Mouse (Mus musculus): Measurements from ENCODE around the gene Prima1. TPM values are rescaled to one million over a fixed set of nuclear protein-coding genes. Genes with fewer than 3 reads are reported as not detected.

The Prima1 gene
- total RNA-seq, 2 experiments from 2014 or later: 3.6 to 3.7 TPM

GRCm38 (mm10) chr12:103214270-103214669 is 27.7 kb downstream of the Prima1 start:
- H3K4me3 ChIP-seq: no peak overlapping the region
- DNase-seq (ENCODE audit: low spot score in 2 of 2): peak in 1 of 2 experiments; percentile 22
- peak overlapping the region; percentile 14; the same call in 1 of the 2 replicates for H3K27ac ChIP-seq
- no peak for TF ChIP-seq CTCF (conservative IDR thresholded peaks at IDR 0.05)

- no peak for TF ChIP-seq CTCF (conservative IDR thresholded peaks at IDR 0.05)
- DNase-seq (ENCODE audit: low spot score in 2 of 2): no peak
- Histone ChIP-seq H3K27ac (peak overlapping the region; percentile 14; the same call in 1 of the 2 replicates), H3K4me3 (no peak overlapping the region)
These were observed 28.4 kb downstream of the Prima1 start for GRCm38 (mm10) chr12:103213591-103213990.

GRCm38 (mm10) chr12:103211078-103211477 is 30.9 kb downstream of the Prima1 start:
- DNase-seq (ENCODE audit: low spot score in 2 of 2): peak in 1 of 2 experiments; percentile 35
- Histone ChIP-seq H3K4me3 (no peak overlapping the region), H3K27ac (peak overlapping the region; percentile 72)
- TF ChIP-seq CTCF (conservative IDR thresholded peaks at IDR 0.05): no peak

GRCm38 (mm10) chr12:103209581-103209980 is 32.4 kb downstream of the Prima1 start:
- TF ChIP-seq CTCF (conservative IDR thresholded peaks at IDR 0.05): no peak
- no peak for DNase-seq (ENCODE audit: low spot score in 2 of 2)
- Histone ChIP-seq H3K27ac (no peak overlapping the region; the same call in 1 of the 2 replicates), H3K4me3 (no peak overlapping the region)

GRCm38 (mm10) chr12:103205561-103205960 is 36.4 kb downstream of the Prima1 start:
- H3K27ac ChIP-seq: no peak overlapping the region
- TF ChIP-seq CTCF (conservative IDR thresholded peaks at IDR 0.05): no peak
- peak in 1 of 2 experiments; percentile 41 for DNase-seq (ENCODE audit: low spot score in 2 of 2)
- no peak overlapping the region for H3K4me3 ChIP-seq

- H3K4me3 ChIP-seq: no peak overlapping the region
- peak overlapping the region; percentile 39 for H3K27ac ChIP-seq
- no peak for TF ChIP-seq CTCF (conservative IDR thresholded peaks at IDR 0.05)
- DNase-seq (ENCODE audit: low spot score in 2 of 2): no peak
These were observed 39.1 kb downstream of the Prima1 start for GRCm38 (mm10) chr12:103202592-103203544.

GRCm38 (mm10) chr12:103192996-103193395 is 49.0 kb downstream of the Prima1 start:
- TF ChIP-seq CTCF (conservative IDR thresholded peaks at IDR 0.05): no peak
- DNase-seq (ENCODE audit: low spot score in 2 of 2): no peak
- H3K4me3 ChIP-seq: no peak overlapping the region
- H3K27ac ChIP-seq: no peak overlapping the region

- H3K27ac ChIP-seq: no peak overlapping the region
- DNase-seq (ENCODE audit: low spot score in 2 of 2): peak; percentile 78 to 86
- TF ChIP-seq CTCF (conservative IDR thresholded peaks at IDR 0.05): no peak
- no peak overlapping the region for H3K4me3 ChIP-seq
These were observed 52.2 kb downstream of the Prima1 start for GRCm38 (mm10) chr12:103189771-103190170.

- TF ChIP-seq CTCF (conservative IDR thresholded peaks at IDR 0.05): no peak
- DNase-seq (ENCODE audit: low spot score in 2 of 2): no peak
- no peak overlapping the region for H3K27ac ChIP-seq
- no peak overlapping the region for H3K4me3 ChIP-seq
These were observed 53.7 kb downstream of the Prima1 start for GRCm38 (mm10) chr12:103188223-103188622.

GRCm38 (mm10) chr12:103187020-103187419 is 54.9 kb downstream of the Prima1 start:
- no peak for TF ChIP-seq CTCF (conservative IDR thresholded peaks at IDR 0.05)
- no peak for DNase-seq (ENCODE audit: low spot score in 2 of 2)
- Histone ChIP-seq H3K4me3 (no peak overlapping the region), H3K27ac (no peak overlapping the region)

GRCm38 (mm10) chr12:103183057-103183456 is 58.9 kb downstream of the Prima1 start:
- Histone ChIP-seq H3K4me3 (no peak overlapping the region), H3K27ac (no peak overlapping the region)
- DNase-seq (ENCODE audit: low spot score in 2 of 2): no peak
- TF ChIP-seq CTCF (conservative IDR thresholded peaks at IDR 0.05): no peak

- H3K4me3 ChIP-seq: no peak overlapping the region
- DNase-seq (ENCODE audit: low spot score in 2 of 2): no peak
- H3K27ac ChIP-seq: no peak overlapping the region
- no peak for TF ChIP-seq CTCF (conservative IDR thresholded peaks at IDR 0.05)
These were observed 73.1 kb downstream of the Prima1 start for GRCm38 (mm10) chr12:103168892-103169291.

GRCm38 (mm10) chr12:103164101-103165030 is 77.6 kb downstream of the Prima1 start:
- no peak for TF ChIP-seq CTCF (conservative IDR thresholded peaks at IDR 0.05)
- DNase-seq (ENCODE audit: low spot score in 2 of 2): no peak
- Histone ChIP-seq H3K27ac (no peak overlapping the region), H3K4me3 (no peak overlapping the region)
